Mouse (Mus musculus) heart, adult 2 months (tissue): Measurements from ENCODE around the gene Myo9a.

Experiments used
- CTCF ChIP-seq: fragments of 200-600 bp; IDR thresholded peaks from 2 replicates; pipeline ENCODE4 v1.8.1; 2022; ENCODE audit warnings: antibody characterized with exemption, mild to moderate bottlenecking, moderate library complexity
- EP300 ChIP-seq: fragments of 200-500 bp; IDR thresholded peaks from 2 replicates; pipeline ENCODE4 v1.6.1; 2011; ENCODE audit warnings: low read depth, low read length, control low read depth; ENCODE audit not compliant: insufficient read depth
- POLR2A ChIP-seq: fragments of 200-500 bp; IDR thresholded peaks from 2 replicates; pipeline ENCODE4 v1.6.1; 2011; ENCODE audit warnings: mild to moderate bottlenecking, low read depth, low read length, control low read depth; ENCODE audit not compliant: insufficient read depth

- TF ChIP-seq POLR2A (no peak), EP300 (no peak), CTCF (no peak)
Measured at GRCm38 (mm10) chr9:59748969-59749368, 1.7 kb upstream of the Myo9a start.
